Mouse (Mus musculus): Measurements from ENCODE around the gene Cbx1.

Gene Cbx1

DNA sequence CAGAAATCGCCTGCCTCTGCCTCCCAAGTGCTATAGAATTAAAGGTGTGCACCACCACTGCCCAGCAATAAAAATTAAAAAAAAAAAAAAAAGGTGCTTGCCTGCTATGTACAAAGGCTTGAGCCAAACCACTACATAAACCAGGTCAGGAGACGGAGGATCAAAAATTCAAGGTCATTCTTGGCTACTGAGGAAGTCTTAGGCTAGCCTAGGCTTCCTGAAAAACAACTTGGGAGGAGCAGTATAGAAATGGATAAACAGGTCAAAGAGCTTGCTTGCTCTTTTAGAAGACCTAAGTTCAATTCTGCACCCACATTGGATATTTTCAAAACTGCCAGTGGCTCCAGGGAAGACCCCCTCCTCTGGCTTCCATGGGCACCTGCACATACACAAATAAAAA lies 25.5 kb downstream of the Cbx1 start:
- in situ Hi-C loops (cut with MseI, MboI), result no loop called here

DNA sequence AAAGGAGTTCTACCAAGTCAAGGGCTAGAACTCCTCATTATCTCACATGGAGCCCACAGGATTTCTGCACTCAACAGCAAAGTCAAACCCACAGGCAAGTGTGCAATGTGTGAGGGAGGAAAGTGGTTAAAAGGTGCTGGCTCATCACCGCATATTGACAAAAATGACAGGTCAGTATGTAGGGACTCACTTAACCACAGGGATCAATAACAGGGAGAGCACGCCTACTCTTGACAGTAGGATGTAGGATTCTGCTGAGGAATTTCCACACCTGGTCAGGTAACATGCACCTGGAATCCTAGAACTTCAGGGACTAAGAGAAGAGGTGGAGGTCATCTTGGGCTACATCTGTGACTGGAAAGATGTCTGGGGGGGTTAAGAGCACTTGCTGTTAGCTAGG lies 27.0 kb downstream of the Cbx1 start:
- in situ Hi-C loops (cut with MseI, MboI), result no loop called here

DNA sequence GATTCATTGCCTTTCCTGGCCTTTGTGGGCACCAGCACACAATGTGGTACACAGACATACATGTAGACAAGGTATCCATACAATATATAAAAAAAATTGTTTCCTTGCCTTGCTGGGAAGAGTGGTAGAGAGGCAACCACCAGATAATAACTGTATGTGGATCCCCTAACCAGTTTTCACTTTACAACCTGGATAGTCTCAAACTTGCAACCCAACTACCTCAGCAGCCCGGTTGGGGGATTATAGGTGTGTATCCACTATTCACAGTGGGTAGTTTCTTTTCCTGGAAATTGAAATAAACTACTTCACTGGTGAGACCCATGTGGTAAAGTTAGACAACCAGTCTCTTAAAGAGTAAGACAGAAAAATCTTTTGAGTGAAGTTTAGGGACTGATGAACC lies 27.6 kb downstream of the Cbx1 start:
- in situ Hi-C loops (cut with MseI, MboI), result no loop called here

DNA sequence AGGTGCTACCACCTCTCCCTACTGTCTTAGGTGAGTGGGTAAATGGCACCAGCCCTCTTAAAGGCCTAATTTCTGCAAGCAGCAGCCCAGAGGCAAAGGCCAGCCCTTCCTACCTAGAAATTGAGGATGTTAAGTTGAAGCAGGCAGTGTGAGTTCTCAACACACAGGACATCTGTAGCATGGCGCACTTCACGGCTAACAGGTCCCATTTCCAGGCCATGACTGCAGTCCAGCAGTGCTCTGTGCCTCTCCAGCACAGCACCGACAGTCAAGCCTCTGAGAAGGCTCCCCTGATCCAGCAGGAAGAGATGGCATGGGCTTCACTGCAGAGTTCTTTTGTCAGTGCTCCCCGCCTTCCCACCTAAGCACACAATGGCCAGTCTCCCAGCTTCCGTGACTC lies 28.1 kb downstream of the Cbx1 start:
- in situ Hi-C loops (cut with MseI, MboI), result no loop called here

DNA sequence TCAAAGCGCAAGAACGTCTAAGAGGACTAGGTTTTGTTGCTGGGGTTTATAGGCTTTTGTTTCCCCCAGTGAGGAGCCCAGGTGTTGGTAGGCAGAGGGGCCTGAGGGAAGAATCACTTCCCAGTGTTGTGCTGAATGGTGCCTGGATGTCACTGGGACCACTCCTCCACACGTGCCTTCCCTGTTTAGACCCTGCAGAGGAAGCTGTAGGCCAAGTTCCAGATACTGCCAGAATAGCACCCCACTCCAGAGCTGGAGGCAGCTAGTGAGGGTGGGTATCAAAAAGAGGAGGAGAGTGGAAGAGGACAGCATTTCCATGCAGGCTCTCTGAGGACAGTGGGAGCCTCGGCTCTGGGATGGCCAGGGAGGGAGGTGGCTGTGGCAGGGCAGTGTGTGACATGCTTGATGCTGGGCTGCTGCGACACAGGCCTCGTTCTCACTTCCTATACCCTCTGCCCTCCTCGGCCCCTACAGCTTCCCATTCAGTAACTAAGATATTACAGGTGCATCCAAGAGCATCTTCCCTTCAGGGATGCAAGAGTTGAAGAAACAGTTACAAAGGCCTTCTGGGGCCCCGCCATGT lies 29.3 kb downstream of the Cbx1 start:
- in situ Hi-C loops (cut with MseI, MboI), result no loop called here

DNA sequence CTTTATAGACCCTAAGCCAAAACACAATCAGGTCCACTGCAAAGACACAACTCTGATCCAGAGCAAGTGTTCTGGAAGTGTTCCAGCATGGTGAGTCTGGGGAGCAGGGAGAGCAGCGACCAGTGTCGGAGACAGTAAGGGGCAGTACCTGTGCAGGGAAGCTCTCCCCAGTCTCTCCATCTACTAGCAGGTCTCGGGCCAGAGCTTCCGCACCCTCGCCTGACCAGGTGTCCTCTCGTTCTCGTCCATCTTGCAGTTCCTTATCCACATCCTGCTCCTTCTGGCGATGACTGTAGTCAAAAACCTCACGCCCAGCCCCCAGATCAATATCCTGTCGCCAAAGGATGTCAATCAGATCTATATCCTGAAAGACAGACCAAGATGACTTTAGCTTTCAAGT lies 33.0 kb downstream of the Cbx1 start:
- in situ Hi-C loops (cut with MseI, MboI), result no loop called here

DNA sequence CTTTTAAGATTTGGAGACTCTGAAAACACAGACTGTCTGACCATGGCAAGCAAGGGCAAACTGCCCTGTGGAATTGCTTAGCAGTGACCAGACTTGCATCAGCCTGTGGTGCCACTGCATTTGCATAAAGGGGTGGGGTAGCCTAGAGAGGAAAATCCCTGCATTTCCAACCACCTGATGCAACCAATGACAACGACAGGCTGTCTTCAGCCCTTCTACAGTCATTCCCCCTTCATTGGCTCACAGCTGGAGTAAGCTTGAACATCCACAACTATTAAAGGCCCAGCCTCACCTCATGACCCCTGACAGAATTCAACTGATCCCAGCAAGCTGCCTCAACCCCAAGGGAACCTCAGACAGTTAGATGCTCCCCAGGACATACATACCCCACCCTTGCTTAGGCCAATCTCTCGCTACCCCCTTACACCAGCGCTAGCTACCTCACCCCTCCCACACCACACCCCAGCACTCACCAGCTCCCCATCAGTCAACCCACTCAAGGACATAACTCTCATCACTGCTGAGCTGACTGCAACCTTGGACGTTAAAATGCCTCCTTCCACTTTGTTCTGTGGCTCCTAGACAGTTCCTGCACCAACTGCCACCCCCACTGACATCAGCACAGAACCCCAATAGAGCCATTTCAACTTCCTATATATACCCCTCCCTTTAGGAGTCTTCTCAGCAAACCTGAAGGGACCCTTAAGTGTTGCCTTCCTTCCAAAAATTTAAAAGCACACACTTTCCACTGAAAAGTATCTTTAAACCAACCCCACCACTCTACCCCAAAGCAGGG lies 33.9 kb downstream of the Cbx1 start:
- in situ Hi-C loops (cut with MseI, MboI), result no loop called here

DNA sequence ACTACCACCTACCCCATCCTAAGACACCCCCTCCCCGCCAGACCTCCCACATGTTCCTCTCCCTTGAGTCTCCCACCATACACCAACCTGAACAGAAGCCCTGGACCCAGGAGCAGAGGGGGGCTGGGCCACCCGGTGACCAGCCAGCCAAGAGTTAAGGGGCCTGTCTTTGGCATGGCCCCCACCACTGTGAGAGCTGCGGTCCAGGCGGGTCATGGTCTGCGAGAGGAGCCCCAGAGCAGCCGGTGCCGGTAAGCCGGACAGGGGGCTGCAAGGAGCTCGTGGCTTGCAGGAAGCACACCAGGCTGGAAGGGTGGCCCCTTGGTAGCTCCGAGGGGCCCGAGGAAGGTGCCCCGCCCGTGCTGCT lies 34.5 kb downstream of the Cbx1 start:
- in situ Hi-C loops (cut with MseI, MboI), result no loop called here

DNA sequence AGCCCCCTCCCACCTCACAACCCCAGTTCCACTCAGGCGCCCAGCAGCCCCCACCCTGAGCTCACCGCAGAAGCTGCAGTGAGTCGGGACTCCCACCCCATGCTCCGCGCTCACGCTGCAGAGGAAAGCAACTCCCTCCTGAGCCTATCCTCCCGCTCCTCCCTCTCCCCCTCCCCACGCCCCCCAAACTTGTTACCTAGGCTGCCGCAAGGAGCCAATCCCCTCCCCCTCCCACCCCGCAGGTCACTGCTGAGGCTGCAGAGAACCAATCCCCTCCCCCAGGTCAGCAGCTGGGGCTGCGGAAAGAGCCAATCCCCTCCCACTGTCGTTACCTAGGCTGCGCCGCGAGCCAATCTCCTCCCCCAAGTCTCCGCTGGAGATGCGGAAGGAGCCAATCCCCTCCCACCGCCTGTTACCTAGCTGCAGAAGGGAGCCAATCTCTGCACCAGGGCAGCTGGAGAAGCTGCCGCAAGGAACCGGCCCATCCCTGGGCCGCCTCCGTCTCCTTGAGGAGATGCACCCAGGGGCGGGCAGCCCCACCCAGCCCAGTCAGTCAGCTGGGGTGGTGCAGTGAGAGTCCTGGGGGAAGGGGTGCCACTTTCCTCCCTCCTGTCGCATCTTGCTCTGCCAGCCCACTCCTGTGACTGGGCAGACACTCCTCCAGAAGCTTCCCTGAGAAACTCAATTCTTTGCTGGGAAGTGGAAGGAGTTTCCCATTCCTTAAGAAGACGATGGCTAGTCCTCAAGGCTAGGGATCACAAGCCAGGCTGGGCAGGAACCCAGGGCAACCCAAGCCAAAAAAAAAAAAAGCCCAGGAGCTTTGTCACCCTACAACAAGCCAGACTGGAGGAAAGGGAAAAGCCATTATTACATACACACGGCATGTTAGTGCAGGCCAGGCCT lies 35.2 kb downstream of the Cbx1 start:
- in situ Hi-C loops (cut with MseI, MboI), result no loop called here

DNA sequence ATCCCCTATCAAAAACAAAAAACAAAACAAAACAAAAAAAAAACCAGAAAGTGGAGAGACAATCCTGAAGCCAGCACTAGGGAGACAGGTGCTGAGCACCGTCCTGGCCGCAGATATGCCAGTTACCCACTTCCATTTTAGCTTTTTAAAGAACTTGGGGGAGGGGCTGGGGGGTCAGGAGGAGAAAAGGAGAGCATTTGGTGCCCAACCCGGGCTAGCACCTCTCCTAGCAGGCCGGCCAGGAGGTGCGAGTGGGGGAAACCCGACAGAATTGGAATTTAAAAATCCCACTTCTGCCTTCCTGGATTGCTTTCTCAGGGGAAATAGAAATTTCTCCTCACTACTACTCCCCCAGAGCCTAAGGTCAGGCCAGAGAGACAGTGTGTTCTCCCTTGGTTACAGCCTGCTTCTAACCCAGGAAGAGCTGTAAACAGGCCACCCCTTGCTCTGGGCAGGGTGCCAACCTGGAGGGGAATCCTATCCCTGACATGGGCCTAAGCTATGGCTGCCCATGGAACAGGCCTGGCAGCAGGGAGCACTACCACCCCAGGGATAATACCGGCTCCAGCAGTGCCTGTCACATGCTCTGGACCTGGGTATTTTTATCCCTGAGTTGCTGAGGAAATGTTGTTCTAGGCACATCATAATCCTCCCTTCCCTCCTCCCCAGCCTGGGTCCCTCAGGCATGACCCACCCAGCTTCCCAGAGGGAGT lies 36.0 kb downstream of the Cbx1 start:
- in situ Hi-C loops (cut with MseI, MboI), result no loop called here

DNA sequence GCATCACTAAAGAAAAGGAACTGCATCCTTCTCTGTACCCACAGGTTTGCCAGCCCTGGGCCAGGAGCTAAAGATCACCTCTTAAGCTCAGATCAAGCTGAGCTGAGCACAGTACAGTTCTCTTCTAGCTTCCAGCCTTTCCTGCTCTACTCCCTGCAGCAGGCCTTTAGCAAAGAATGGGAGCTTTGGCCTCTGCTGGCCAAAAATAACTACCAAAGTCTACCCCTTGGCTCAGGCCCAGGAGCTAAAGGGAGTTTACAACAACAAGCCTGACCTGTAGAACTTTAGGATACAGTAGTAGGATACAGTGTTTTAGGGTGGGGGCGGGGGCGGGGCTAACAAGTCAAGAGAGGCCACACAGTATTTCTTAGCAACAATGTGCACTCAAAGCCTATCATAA lies 37.6 kb downstream of the Cbx1 start:
- in situ Hi-C loops (cut with MseI, MboI), result no loop called here

DNA sequence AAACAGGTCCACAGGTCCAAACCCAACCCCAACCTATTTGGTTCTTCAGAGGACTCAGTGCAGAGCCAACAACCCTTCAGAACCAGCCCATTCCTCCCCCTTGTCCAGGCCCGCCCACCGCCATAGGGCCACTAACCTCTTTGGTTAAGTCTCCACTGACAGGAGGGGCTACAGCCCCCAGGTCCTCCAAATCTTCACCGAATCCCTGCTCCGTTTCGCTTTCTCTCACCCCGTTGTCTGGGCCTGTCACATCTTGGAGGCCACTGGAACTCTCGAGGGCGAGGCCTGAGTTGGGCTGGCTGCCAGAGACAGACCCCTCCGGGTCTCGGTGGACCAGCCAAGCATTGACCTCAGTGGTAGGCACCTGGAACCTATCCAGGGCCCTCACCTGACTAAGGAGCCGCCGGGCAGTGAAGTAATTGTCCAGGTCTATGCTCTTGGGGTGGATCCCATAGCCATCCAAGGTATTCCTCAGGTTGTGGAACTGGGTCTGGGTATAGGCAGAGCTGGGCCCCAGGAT lies 38.2 kb downstream of the Cbx1 start:
- in situ Hi-C loops (cut with MseI, MboI), result no loop called here

DNA sequence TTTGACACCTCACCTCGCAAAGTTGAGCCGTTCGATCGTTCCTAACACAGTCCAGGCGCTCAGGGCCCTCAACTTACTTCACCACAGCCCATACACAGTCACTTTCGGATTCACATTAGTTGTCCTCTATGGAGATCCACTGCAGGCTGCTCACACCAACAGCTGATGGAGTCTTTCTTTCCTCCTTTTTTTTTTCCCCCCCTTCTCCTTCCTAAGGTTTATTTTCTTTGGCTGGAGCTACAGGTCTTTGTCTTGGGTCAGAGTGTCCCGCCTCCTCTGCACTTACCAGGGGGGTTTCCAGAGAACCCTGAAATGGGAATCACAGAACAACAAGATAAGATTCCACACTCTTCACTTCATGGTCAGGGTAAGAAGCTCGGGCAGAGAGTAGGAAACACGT lies 39.0 kb downstream of the Cbx1 start:
- in situ Hi-C loops (cut with MseI, MboI), result no loop called here

DNA sequence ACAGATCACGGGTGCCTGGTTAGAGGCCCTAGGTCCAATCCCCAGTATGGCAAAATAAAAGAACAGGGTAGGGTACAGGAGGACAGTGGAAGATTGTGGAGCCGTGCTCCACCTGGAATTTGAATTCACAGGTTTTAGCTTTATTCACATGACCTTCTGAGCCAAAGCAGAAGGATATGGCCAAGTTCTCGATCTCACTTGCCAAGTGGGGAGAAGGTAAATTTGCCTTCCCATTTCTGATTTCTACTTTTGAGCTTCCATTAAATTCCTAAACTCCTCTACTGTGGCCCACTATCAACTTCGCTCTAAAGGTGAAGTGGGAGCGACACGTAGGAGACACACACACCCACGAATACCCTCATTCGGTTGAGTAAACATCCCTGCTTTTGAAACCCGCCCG lies 40.0 kb downstream of the Cbx1 start:
- in situ Hi-C loops (cut with MseI, MboI), result no loop called here

DNA sequence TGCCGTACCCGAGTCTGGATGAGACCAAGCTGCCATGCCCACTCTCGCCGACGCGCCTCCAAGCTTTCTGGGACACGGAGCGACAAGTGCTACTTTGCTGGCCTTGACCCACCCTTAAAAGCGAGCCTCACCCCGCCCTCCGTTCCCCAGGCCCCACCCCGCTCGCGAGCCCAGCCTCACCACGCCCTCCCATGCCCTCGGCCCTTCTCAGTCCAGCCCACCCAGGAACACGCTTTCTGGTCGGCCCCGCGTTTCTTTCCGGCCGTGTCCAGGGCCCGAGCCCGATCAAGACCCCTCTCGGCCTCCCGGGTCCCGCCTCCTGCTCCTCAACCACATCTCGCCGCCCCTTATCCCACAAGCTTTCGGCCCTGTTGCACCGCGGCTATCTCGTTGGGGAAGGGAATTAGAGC lies 40.5 kb downstream of the Cbx1 start:
- in situ Hi-C loops (cut with MseI, MboI), result no loop called here

DNA sequence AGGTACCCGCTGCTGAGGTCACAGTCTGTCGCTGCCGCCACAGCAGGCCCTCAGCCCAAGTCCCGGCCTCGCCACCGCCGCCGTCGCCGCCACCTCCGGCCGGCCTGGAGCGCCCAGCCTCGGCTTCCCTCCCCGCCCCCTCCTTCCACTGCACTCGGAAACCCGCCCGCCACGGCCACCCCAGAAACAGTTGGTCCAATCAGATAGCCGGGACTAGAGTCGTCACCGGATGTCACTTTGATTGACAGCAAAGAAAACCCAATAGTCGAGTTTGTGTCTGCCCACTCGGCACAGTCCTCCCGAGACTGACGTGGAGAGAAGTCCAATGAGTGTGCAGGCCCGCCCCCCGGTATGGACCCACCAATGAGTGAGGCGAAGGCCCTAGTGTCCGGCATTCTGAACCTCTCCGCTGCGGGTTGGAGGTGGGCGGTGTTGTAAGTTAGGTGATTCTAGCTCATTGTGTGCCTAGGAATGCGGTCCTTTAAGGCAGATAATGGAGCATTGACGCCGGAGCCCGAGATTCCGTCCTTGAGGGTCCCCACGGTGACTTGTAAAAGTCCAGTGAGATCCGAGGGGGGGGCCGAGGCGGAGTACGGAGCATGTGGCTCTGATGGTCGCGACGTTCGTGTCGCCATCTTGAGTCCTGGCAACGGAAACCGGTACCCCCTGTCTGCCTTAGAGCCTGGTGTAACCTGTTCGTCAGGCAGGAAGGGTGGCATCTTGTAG lies 41.0 kb downstream of the Cbx1 start, which contains the start of gene Nfe2l1:
Nfe2l1 (minus strand) TSS at position 156 of the 726 bp plus-strand sequence.
- in situ Hi-C loops (cut with MseI, MboI), result no loop called here

DNA sequence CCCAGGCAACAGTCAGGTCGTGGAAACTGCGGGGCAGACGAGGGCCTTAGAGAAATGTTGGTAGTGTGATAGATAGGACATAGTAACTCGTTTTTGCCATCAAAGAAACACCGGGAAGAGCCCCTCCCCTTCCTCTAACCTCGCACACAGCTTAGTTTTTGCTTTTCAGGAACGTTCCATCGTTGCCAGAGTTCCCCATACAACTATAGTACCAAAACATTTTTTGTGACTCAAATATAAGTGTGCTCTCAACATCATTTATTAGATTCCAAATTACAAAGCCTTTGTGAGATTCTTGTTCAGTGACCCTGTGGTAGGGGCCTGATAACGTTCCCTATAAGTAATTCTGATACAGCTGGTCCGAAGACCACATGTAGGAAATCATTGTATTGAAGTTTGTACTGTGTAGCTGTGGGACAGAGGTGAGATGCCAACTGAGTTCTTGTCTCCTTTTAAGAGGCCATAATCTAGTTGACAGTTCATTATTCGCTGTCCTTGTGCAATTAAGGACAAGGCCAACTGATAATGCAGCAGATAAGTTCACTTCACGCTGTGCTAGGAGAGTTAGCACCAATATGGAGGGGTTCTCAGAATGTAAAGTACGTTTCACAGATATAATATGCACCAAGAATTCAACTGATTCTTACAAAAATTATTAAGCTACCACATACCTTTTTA lies 41.8 kb downstream of the Cbx1 start:
- in situ Hi-C loops (cut with MseI, MboI), result no loop called here

DNA sequence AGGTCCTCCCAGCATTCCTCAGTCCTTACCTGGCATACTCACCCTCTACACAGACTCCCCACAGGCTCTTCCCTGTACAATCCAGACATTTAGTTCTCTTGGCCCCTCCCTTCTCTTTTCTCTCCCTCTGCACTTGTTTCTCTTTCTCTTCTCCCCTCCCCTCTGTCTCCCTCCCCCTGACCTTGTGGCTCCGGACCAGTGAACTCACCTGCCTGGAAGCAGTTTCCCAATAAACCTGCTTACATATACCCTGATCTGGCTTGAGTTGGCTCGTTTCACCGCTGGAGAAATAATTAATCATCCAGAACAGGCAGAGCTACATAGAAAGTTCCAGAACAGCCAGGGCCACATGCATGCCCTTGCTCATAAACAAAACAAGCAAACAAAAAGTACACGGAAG lies 42.6 kb downstream of the Cbx1 start:
- in situ Hi-C loops (cut with MseI, MboI), result no loop called here

DNA sequence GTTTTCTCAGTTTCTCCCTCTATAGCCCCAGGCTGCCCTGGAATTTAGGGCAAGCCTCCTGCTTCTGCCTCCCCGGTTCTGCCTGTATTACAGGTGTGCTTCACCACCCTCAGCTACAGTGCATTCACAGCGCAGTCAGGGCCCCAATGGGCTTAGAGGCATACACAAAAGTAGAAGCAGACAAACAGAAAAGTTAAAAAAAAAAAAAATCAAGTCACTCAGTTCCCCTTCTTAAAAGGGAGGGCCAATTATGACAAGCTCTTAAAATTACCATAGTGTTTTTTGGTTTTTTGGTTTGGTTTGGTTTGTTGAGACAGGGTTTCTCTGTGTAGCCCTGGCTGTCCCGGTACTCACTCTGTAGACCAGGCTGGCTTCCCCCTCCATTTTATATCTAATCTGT lies 43.6 kb downstream of the Cbx1 start:
- in situ Hi-C loops (cut with MseI, MboI), result no loop called here

DNA sequence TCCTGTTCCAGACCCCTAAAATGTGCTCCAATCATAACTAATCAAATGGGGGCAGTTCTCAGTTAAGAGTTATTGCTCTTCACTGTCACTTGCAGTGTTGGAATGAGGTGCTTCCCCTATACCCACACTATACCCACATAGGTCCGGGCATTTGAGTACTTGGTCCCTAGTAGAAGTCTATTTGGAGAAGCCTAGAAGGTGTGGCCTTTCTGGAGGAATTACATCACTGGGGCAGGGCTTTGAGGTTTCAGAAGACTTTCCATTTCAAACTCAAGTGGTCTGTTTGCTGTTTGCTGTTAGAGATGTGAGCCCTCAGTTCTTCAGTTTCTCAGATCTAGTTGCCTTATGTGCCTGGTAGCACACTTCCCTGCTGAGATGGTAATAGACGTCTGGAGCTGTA lies 44.0 kb downstream of the Cbx1 start:
- in situ Hi-C loops (cut with MseI, MboI), result no loop called here

DNA sequence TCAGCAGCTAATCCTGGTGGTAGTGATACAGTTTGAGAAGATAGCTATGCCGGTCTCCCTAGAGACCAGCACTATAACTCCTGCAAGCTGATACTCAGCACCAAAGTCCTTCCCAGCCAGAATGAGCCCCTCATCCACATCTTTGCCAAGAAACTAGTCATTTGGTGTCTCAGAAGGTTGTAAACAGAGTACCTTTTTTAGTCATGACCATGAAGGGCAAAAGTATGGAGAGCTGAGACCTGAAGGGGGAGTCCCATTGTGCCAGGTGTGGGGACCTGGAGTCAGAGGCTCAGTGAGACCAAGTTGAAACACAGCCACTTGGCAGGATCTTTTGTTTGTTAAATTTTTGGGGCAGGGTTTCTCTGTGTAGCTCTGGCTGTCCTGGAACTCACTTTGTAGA lies 45.2 kb downstream of the Cbx1 start:
- in situ Hi-C loops (cut with MseI, MboI), result no loop called here

Measured in mouse trophoblast stem cell (cell line).